Mouse (Mus musculus): ENCODE measurements around the gene Gm11168. TPM values are rescaled to one million over a fixed set of nuclear protein-coding genes. Genes with fewer than 3 reads are reported as not detected.
"Not testable (repeated sequence)": the region's sequence is repeated elsewhere in the genome, so short reads cannot be mapped to it uniquely, and the experiment has no call there.

Gm11168 gene
- polyA plus RNA-seq, 1 experiment from 2014 or later, result not detected

GRCm38 (mm10) chr9:3029276-3030000 is 26.3 kb downstream of the Gm11168 start:
- H3K4me1 ChIP-seq (replicated peaks); H3K4me3 ChIP-seq; ATAC-seq (ENCODE audit: low read depth); H3K4me2 ChIP-seq; H3K36me3 ChIP-seq; H3K9ac ChIP-seq; H3K27ac ChIP-seq (replicated peaks); H3K9me3 ChIP-seq; H3K27me3 ChIP-seq: not testable (repeated sequence)
- 67% methylated on average over 14 of the region's 16 CpGs for WGBS

DNA sequence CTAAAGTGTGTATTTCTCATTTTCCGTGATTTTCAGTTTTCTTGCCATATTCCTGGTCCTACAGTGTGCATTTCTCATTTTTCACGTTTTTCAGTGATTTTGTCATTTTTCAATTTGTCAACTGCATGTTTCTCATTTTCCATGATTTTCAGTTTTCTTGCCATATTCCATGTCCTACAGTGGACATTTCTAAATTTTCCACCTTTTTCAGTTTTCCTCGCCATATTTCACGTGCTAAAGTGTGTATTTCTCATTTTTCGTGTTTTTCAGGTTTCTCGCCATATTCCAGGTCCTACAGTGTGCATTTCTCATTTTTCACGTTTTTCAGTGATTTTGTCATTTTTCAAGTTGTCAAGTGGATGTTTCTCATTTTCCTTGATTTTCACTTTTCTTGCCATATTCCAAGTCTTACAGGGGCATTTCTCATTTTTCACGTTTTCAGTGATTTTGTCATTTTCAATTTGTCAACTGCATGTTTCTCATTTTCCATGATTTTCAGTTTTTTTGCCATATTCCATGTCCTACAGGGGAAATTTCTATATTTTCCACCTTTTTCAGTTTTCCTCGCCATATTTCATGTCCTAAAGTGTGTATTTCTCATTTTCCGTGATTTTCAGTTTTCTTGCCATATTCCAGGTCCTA is 27.7 kb downstream of the Gm11168 start:
- not testable (repeated sequence) for H3K4me1 ChIP-seq (replicated peaks); H3K36me3 ChIP-seq; H3K4me2 ChIP-seq; H3K4me3 ChIP-seq; H3K9me3 ChIP-seq; H3K27me3 ChIP-seq; H3K9ac ChIP-seq; H3K27ac ChIP-seq (replicated peaks)
- 63% methylated on average over 3 of the region's 10 CpGs for WGBS
- 0 out of 2 replicates have a peak, but pooled peaks have one; percentile 45 for ATAC-seq (ENCODE audit: low read depth)

DNA sequence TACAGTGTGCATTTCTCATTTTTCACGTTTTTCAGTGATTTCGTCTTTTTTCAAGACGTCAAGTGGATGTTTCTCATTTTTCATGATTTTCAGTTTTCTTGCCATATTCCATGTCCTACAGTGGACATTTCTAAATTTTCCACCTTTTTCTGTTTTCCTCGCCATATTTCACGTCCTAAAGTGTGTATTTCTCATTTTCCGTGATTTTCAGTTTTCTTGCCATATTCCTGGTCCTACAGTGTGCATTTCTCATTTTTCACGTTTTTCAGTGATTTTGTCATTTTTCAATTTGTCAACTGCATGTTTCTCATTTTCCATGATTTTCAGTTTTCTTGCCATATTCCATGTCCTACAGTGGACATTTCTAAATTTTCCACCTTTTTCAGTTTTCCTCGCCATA is 31.2 kb downstream of the Gm11168 start, which contains the start of gene Gm17535:
TSS of gene Gm17535 (plus strand) at position 301 of the 400 bp plus-strand sequence.
- 59% methylated on average over 2 of the region's 8 CpGs for WGBS

GRCm38 (mm10) chr9:3036577-3036976 is 33.4 kb downstream of the Gm11168 start, which contains the start of gene Gm10715:
Gene Gm10715 (plus strand): TSS chr9:3036877.
- H3K9me3 ChIP-seq; H3K9ac ChIP-seq; H3K27me3 ChIP-seq; H3K4me2 ChIP-seq; H3K4me1 ChIP-seq (replicated peaks); ATAC-seq (ENCODE audit: low read depth); H3K36me3 ChIP-seq; H3K27ac ChIP-seq (replicated peaks); H3K4me3 ChIP-seq: not testable (repeated sequence)
- WGBS, result 76% methylated on average over 8 of the region's 8 CpGs

More for the DNA sequence above, 31.2 kb downstream of the Gm11168 start, which contains the start of gene Gm17535:
- not testable (repeated sequence) for ATAC-seq (ENCODE audit: low read depth); H3K9ac ChIP-seq; H3K27me3 ChIP-seq; H3K4me2 ChIP-seq; H3K27ac ChIP-seq (replicated peaks); H3K36me3 ChIP-seq; H3K4me3 ChIP-seq; H3K9me3 ChIP-seq; H3K4me1 ChIP-seq (replicated peaks)

GRCm38 (mm10) chr9:3038161-3038560 is 35.0 kb downstream of the Gm11168 start:
- 62% methylated on average over 4 of the region's 4 CpGs for WGBS
- not testable (repeated sequence) for H3K27me3 ChIP-seq; H3K4me2 ChIP-seq; H3K27ac ChIP-seq (replicated peaks); H3K4me1 ChIP-seq (replicated peaks); H3K9ac ChIP-seq; H3K36me3 ChIP-seq; ATAC-seq (ENCODE audit: low read depth); H3K9me3 ChIP-seq; H3K4me3 ChIP-seq

Small RNA genes lying within 50 kb of the gene (microRNA-seq; reads per million reads assigned to microRNA genes)
- gene Mir101c, result not detected

Other genes starting within 250 kb of the Gm11168 start
- not detected in 2 replicates for gene Gm10722, start 2.4 kb upstream of the Gm11168 start, polyA plus RNA-seq (2015; fragmentation: Nextera tagmentation; extraction: Ambion mirVana)
- not detected in 2 replicates for gene Gm10721, start 9.8 kb downstream of the Gm11168 start, polyA plus RNA-seq (2015; fragmentation: Nextera tagmentation; extraction: Ambion mirVana)
- not detected in 2 replicates for gene Gm10720, start 12.3 kb downstream of the Gm11168 start, polyA plus RNA-seq (2015; fragmentation: Nextera tagmentation; extraction: Ambion mirVana)
- gene Gm10719, start 14.1 kb downstream of the Gm11168 start, polyA plus RNA-seq (2015; fragmentation: Nextera tagmentation; extraction: Ambion mirVana), result 0.47 TPM in 1 of 2 replicates, not detected in the other
- gene Gm10718, start 20.2 kb downstream of the Gm11168 start, polyA plus RNA-seq (2015; fragmentation: Nextera tagmentation; extraction: Ambion mirVana), result not detected in 2 replicates
- gene Gm10717, start 22.1 kb downstream of the Gm11168 start, polyA plus RNA-seq (2015; fragmentation: Nextera tagmentation; extraction: Ambion mirVana), result 0.70 TPM in 1 of 2 replicates, not detected in the other
- gene Gm17535, start 31.3 kb downstream of the Gm11168 start, polyA plus RNA-seq (2015; fragmentation: Nextera tagmentation; extraction: Ambion mirVana), result not detected in 2 replicates
- gene Gm10715, start 33.5 kb downstream of the Gm11168 start, polyA plus RNA-seq (2015; fragmentation: Nextera tagmentation; extraction: Ambion mirVana), result not detected in 2 replicates